In genomic region chr17:83382752-83383151, GRCm38 (mm10) we compare ENCODE assay signal across 25 mouse cellular contexts.
"Had no signal": no experiment of that assay in that cellular context is flagged by ENCODE, and none has a peak within 500 bp of the region (broad histone marks: within the 10 kb centered on the region; RNA-seq: fewer than 3 reads in every experiment).

No protein-coding gene starts in this region.

- H3K27me3 ChIP-seq: heart, embryonic 13.5 days; heart, embryonic 15.5 days; hindbrain, embryonic 13.5 days; hindbrain, embryonic 15.5 days; limb, embryonic 13.5 days; limb, embryonic 15.5 days; liver, embryonic 12.5 days had no signal

- H3K27ac ChIP-seq: heart, adult 2 months; heart, embryonic 13.5 days; heart, embryonic 15.5 days; hindbrain, embryonic 13.5 days; hindbrain, embryonic 15.5 days; hindbrain, postnatal 0 days; limb, embryonic 13.5 days; limb, embryonic 15.5 days; liver, embryonic 12.5 days; liver, embryonic 14.5 days had no signal

- H3K4me3 ChIP-seq: heart, adult 2 months; heart, embryonic 13.5 days; heart, embryonic 15.5 days; hindbrain, embryonic 13.5 days; hindbrain, embryonic 15.5 days; limb, embryonic 13.5 days; limb, embryonic 15.5 days; liver, embryonic 12.5 days had no signal

- H3K4me2 ChIP-seq: heart, embryonic 11.5 days; heart, embryonic 13.5 days; heart, embryonic 15.5 days; hindbrain, embryonic 13.5 days; hindbrain, embryonic 15.5 days; limb, embryonic 13.5 days; limb, embryonic 15.5 days; liver, embryonic 12.5 days had no signal

- H3K9me3 ChIP-seq: heart, embryonic 13.5 days; heart, embryonic 15.5 days; hindbrain, embryonic 13.5 days; hindbrain, embryonic 15.5 days; limb, embryonic 13.5 days; limb, embryonic 15.5 days; liver, embryonic 12.5 days had no signal

- ATAC-seq: forebrain, postnatal 0 days; hindbrain, postnatal 0 days; liver, embryonic 12.5 days had no signal

- H3K9ac ChIP-seq: forebrain, postnatal 0 days; heart, embryonic 13.5 days; heart, embryonic 15.5 days; hindbrain, embryonic 13.5 days; hindbrain, embryonic 15.5 days; limb, embryonic 13.5 days; limb, embryonic 15.5 days; liver, embryonic 12.5 days; liver, embryonic 14.5 days had no signal

- DNase-seq: forebrain, postnatal 0 days; gastrocnemius, postnatal 14 days; gastrocnemius, postnatal 36 days; heart, adult 11 months; heart, adult 2 months; heart, postnatal 14 days; heart, postnatal 36 days; kidney, adult 18-20 months; kidney, adult 8-10 months; kidney, postnatal 10 days; kidney, postnatal 25 days; kidney, postnatal 4 days; layer of hippocampus, adult 9-11 months; layer of hippocampus, postnatal 36 days; left cerebral cortex, postnatal 4 days had no signal

- H3K36me3 ChIP-seq: heart, embryonic 15.5 days; hindbrain, embryonic 13.5 days; hindbrain, embryonic 15.5 days; limb, embryonic 13.5 days; limb, embryonic 15.5 days; liver, embryonic 12.5 days had no signal
